Mouse (Mus musculus) embryonic facial prominence, embryonic 14.5 days (tissue): Measurements from ENCODE around the gene Cxcr4. TPM values are rescaled to one million over a fixed set of nuclear protein-coding genes. Genes with fewer than 3 reads are reported as not detected.

ENCODE experiments used
- ATAC-seq: fragments of 200-750 bp; cut with Nextera tagmentation; 2 replicates; pipeline ENCODE4 v1.8.0; 2017; ENCODE audit warnings: low read depth, moderate number of reproducible peaks, moderate TSS enrichment
- DNase-seq: peaks from one replicate; pipeline ENCODE4 v3.0.0-alpha.2; 2015; ENCODE audit warnings: low spot score
- H3K27ac ChIP-seq: fragments of 300-500 bp; sonication (generic); replicated peaks from 2 replicates; pipeline ENCODE4 v1.5.1; 2014; ENCODE audit warnings: low read depth, mild to moderate bottlenecking, low read length, moderate library complexity
- H3K27me3 ChIP-seq: fragments of 300-500 bp; sonication (generic); replicated peaks from 2 replicates; pipeline ENCODE4 v1.6.1; 2014; ENCODE audit warnings: low read length; ENCODE audit not compliant: control insufficient read depth, insufficient read depth
- H3K36me3 ChIP-seq: fragments of 300-500 bp; sonication (generic); 2 replicates; pipeline ENCODE4 v1.6.1; 2014; ENCODE audit warnings: low read length, mixed read lengths; ENCODE audit not compliant: control insufficient read depth, insufficient read depth
- H3K4me1 ChIP-seq: fragments of 300-500 bp; sonication (generic); 2 replicates; pipeline ENCODE4 v1.6.1; 2014; ENCODE audit warnings: antibody characterized with exemption, low read length; ENCODE audit not compliant: control insufficient read depth, insufficient read depth
- H3K4me2 ChIP-seq: fragments of 300-500 bp; sonication (generic); 2 replicates; pipeline ENCODE4 v1.6.1; 2014; ENCODE audit warnings: low read depth, mild to moderate bottlenecking, low read length, moderate library complexity, mixed read lengths
- H3K4me3 ChIP-seq: fragments of 300-500 bp; sonication (generic); 2 replicates; pipeline ENCODE4 v1.5.1; 2014; ENCODE audit warnings: low read depth, mild to moderate bottlenecking, low read length
- H3K9ac ChIP-seq: fragments of 300-500 bp; sonication (generic); 2 replicates; pipeline ENCODE4 v1.6.1; 2014; ENCODE audit warnings: low read depth, mild to moderate bottlenecking, low read length, moderate library complexity, mixed read lengths
- H3K9me3 ChIP-seq: fragments of 300-500 bp; sonication (generic); 2 replicates; pipeline ENCODE4 v1.6.1; 2016; ENCODE audit warnings: low read length; ENCODE audit not compliant: control insufficient read depth
- WGBS: fragments of 180-500 bp; shearing (Covaris S2); extraction: QIAGEN DNeasy Blood & Tissue Kit; methylation state at CpG from one replicate; pipeline ENCODE4 v1.1.7; 2014; 5-methylcytosine and 5-hydroxymethylcytosine counted together
- polyA plus RNA-seq: library from polyadenylated mRNA; unstranded; fragments of >200 nt; fragmentation: Nextera tagmentation; extraction: Ambion mirVana; gene quantifications from 2 replicates; pipeline ENCODE4 v1.2.1, GENCODE M21; 2014

Gene Cxcr4
- polyA plus RNA-seq: 6.7 and 7.1 TPM in 2 replicates

DNA sequence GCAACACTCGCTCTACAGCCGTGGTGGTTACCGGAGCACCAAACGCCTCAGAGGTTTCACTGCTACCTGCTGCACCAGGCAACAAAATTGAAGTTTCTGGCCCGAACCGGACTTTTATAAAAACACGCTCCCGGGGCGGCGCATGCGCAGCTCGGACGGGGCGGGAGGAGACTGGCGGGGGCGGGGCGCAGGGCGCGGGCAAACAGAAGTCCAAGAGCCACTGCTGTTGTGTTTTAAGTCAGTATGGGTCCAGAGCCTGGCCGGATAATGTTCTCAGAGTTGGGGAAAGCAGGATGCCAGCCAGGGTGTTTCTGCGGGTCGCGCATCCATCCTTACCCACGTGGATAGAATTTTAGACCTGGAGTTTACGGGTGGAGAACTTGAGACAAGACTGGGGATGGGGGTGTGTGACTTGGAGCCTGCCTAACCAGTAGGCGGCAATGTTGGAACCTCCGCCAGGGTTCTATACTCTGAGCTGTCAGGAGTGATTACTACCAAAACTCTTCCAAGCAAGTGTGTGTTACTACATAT, at the start of gene Cxcr4:
TSS of gene Cxcr4 (minus strand) at position 83 of the 531 bp plus-strand sequence.
- DNase-seq (peak; percentile 93), ATAC-seq (peak; percentile 87)
- Histone ChIP-seq H3K9me3 (no peaks in the 10 kb centered on the region), H3K4me1 (peaks cover 21% of the 10 kb centered on the region), H3K27ac (peak within 1 kb of the TSS; percentile 41), H3K27me3 (peaks cover 39% of the 10 kb centered on the region), H3K4me2 (peak within 1 kb of the TSS; percentile 92), H3K36me3 (no peaks in the 10 kb centered on the region), H3K4me3 (peak within 1 kb of the TSS; percentile 56), H3K9ac (peak within 1 kb of the TSS; percentile 67)
- under 1% methylated on average over 27 of the region's 27 CpGs for WGBS

DNA sequence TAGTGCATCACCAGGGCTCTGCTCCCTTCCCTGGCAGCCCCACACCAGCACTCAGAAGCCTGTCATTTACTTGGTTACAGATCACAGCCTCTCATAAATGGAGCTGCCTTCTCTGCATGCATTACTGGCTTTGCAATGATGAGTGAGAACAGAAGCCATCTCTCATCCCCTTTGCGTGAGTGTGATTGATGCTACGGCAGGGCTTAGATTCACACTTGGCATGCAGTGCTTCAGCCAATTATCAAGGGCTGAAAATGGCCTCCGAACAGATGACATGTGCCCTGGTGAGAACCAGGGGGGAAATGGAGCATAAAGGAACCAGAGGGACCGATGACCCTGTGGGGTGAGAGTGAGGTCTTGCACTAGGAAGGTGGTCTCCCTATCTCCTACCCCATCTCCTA, 47.6 kb upstream of the Cxcr4 start:
- Histone ChIP-seq H3K4me2 (no peak overlapping the region), H3K27ac (no peak overlapping the region), H3K9me3 (no peaks in the 10 kb centered on the region), H3K4me1 (peaks cover 8% of the 10 kb centered on the region; the same call in 1 of the 2 replicates), H3K36me3 (no peaks in the 10 kb centered on the region), H3K4me3 (no peak overlapping the region), H3K9ac (no peak overlapping the region), H3K27me3 (no peaks in the 10 kb centered on the region)
- ATAC-seq (no peak), DNase-seq (no peak)
- WGBS: 59% methylated on average over 4 of the region's 4 CpGs

DNA sequence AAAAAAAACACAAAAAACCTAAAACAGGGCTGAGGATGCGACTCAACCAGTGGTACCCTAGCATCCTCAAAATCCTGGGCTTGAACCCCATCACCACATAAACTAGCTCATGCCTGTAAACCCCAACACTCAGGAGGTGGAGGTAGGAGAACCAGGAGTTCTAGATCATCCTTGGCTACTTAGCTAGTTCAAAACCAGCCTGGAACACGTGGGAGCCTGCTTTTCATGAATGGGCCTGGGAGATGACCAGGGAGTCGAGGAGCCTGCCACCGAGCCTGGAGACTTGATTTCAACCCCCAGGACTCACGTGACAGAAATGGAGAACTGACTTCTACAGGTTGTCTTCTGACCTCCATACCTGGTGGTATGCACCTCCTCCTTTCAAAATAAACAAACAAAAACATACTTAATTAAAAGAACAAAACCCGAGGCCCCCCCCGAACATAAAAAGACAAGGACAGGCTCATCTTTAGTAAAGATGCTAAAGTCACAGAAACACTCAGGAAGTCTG, 45.2 kb upstream of the Cxcr4 start:
- no peak for DNase-seq
- ATAC-seq: no peak
- H3K4me3 ChIP-seq: no peak overlapping the region
- H3K27me3 ChIP-seq: no peaks in the 10 kb centered on the region
- H3K9ac ChIP-seq: no peak overlapping the region
- no peaks in the 10 kb centered on the region for H3K9me3 ChIP-seq
- WGBS: 88% methylated on average over 7 of the region's 7 CpGs
- no peak overlapping the region for H3K27ac ChIP-seq
- H3K4me2 ChIP-seq: no peak overlapping the region
- no peaks in the 10 kb centered on the region for H3K36me3 ChIP-seq
- no peaks in the 10 kb centered on the region for H3K4me1 ChIP-seq

DNA sequence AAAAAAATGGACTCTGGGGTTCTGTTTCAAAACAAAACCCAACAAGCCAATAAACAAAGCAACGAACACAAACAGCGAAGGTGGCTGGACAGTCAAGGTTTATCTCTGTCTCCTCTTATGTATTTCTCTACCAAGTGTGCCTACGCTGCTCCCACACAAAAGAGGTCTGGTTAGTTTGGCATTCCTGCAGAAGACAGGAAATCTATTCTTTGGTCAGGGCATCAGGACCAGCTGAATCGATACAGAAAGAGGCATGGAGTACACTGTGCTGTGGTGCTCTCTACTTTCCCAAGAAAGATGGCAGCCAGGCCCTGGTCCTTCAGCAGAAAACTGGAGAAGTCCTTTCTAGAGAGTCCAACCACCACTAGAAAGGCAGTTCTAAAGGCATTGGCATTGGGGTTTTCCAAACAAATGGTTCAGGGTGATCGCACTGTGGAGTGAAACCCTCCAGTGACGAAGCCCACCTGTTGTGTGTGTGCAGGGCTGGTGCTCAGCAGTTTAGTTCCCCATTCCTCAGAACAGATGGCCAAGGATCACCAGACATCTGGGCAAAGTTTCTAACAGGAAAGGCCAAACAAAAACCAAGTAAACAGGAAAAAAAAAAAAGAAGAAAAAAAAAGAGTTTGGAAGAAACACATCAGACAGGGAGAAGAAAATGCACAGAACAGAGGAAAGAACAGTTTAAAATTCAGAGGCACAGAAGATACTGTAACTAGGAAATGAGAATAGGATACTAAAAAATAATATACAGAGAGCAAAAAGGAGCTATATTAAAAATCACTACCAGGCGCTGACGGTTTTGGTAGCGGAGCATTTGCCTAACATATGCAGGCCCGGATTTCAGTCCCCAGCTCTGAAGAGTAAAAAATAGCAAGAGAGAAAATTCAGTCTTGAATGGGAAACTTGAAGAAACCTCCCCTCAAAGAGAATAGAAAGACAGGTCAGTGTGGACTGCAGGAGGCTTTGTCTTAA, 44.5 kb upstream of the Cxcr4 start:
- no peak overlapping the region for H3K9ac ChIP-seq
- no peak overlapping the region for H3K4me3 ChIP-seq
- peak; percentile 48 for DNase-seq
- no peaks in the 10 kb centered on the region for H3K4me1 ChIP-seq
- H3K27ac ChIP-seq: no peak overlapping the region
- 81% methylated on average over 10 of the region's 10 CpGs for WGBS
- H3K27me3 ChIP-seq: no peaks in the 10 kb centered on the region
- H3K36me3 ChIP-seq: no peaks in the 10 kb centered on the region
- ATAC-seq: no peak; the same call in 1 of the 2 replicates
- H3K9me3 ChIP-seq: no peaks in the 10 kb centered on the region
- H3K4me2 ChIP-seq: no peak overlapping the region

DNA sequence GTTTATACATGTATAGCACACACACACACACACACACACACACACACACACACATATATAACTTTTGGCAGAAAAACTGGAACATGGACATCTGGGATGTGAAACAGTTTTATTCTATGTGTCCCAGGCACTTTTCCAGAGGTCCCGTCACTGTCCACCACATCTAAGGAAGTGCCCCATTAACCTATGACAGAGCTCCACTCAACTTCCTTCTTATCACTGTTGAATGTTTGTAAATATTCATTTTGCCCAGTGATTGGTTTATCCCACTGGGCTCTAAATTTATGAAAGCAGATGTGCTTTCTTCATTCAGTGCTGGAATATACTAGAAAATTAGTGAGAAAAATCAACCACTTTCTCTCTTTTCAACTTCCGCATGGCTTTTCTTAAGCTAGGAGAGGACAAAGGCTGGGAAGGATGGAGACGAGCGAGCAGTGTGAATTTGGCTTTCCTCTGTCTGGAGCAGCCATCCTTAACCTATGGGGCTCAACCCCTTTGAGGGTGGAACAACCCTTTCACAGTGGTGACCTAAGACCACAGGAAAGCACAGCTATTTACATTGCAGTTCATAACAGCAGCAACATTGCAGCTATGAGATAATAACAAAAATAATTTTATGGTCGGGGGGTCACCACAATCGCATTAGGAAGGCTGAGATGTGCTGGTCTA, 41.8 kb upstream of the Cxcr4 start:
- no peak overlapping the region for H3K9ac ChIP-seq
- ATAC-seq: no peak
- H3K4me2 ChIP-seq: no peak overlapping the region
- H3K36me3 ChIP-seq: no peaks in the 10 kb centered on the region
- no peak for DNase-seq
- no peak overlapping the region for H3K27ac ChIP-seq
- 78% methylated on average over 6 of the region's 6 CpGs for WGBS
- H3K9me3 ChIP-seq: no peaks in the 10 kb centered on the region
- no peaks in the 10 kb centered on the region for H3K27me3 ChIP-seq
- no peak overlapping the region for H3K4me3 ChIP-seq
- no peaks in the 10 kb centered on the region for H3K4me1 ChIP-seq

DNA sequence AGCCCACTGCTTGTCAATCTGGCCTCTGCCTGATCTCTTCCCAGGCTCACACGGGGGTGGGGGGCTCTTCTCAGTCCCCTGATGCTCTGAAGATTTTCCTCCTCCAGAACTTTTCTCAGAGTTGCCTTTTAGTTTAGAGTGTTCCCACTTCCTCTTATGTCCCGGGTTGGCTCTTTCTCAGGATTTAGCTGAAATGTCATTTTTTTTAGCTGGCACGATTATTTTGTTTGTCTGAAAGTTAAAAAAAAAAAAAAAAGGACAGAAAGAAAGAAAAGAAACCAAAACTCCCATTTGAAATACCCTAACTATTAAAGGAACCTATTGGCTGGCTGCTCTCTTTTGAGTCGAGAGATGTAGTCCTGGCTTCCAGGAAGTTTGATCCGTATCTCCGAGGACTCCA, 40.4 kb upstream of the Cxcr4 start:
- H3K9ac ChIP-seq: no peak overlapping the region
- H3K9me3 ChIP-seq: no peaks in the 10 kb centered on the region
- H3K4me3 ChIP-seq: no peak overlapping the region
- no peak overlapping the region for H3K27ac ChIP-seq
- H3K27me3 ChIP-seq: no peaks in the 10 kb centered on the region
- no peak overlapping the region for H3K4me2 ChIP-seq
- DNase-seq (no peak), ATAC-seq (no peak)
- H3K4me1 ChIP-seq: no peaks in the 10 kb centered on the region
- H3K36me3 ChIP-seq: no peaks in the 10 kb centered on the region
- 70% methylated on average over 6 of the region's 6 CpGs for WGBS

DNA sequence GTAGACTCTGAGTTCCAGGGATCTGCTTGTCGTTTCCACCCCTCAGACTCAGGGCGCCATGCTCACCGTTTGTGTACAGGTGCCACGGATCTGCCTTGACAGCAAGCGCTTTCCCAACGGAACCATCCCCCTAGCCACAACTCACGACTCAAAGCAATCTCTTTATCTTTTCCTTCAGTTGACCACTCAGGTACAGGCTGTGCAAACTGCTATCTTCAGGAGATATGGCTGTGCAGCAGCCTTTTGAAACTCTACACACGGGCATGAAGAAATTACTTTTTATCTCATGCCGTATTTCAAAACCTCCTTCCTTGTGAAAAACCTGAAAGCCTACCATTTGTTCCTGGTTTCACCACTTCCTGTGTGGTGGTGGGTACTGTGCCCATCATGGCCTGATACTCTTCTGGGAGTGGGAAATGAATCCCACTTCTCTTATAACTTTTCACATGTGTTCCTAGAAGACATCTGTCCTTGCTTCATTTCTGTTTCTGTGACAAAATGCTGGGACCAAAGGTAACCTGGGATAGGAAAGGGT, 34.1 kb upstream of the Cxcr4 start:
- no peak overlapping the region for H3K4me2 ChIP-seq
- 90% methylated on average over 9 of the region's 9 CpGs for WGBS
- no peaks in the 10 kb centered on the region for H3K9me3 ChIP-seq
- no peak overlapping the region for H3K4me3 ChIP-seq
- no peaks in the 10 kb centered on the region for H3K36me3 ChIP-seq
- no peak overlapping the region for H3K27ac ChIP-seq
- no peaks in the 10 kb centered on the region for H3K27me3 ChIP-seq
- no peak overlapping the region for H3K9ac ChIP-seq
- no peak for DNase-seq
- 0 out of 2 replicates have a peak, but pooled peaks cover 5% of the 10 kb centered on the region for H3K4me1 ChIP-seq
- ATAC-seq: no peak

DNA sequence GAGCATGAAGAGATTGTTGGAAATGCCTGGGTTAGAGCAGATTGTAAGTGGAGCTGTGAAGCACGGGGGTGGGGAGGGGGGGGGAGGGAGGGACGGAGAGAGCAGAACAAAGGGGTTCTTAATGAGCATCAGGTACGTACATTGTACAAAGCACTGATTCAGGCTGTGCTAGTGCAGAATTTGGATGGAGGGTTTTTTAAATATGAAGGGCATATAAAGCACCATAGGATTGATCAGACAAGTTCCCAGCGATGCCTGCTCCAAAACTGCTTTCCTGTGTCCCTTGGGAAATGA, 31.4 kb upstream of the Cxcr4 start:
- H3K27me3 ChIP-seq: no peaks in the 10 kb centered on the region
- DNase-seq: no peak
- H3K9me3 ChIP-seq: no peaks in the 10 kb centered on the region
- WGBS: 21% methylated on average over 4 of the region's 4 CpGs
- ATAC-seq: peak; percentile 51; the same call in 1 of the 2 replicates
- no peaks in the 10 kb centered on the region for H3K36me3 ChIP-seq
- no peak overlapping the region for H3K9ac ChIP-seq
- no peak overlapping the region for H3K4me3 ChIP-seq
- H3K27ac ChIP-seq: no peak overlapping the region
- H3K4me1 ChIP-seq: 0 out of 2 replicates have a peak, but pooled peaks cover 6% of the 10 kb centered on the region
- H3K4me2 ChIP-seq: no peak overlapping the region
